Mouse (Mus musculus) forebrain, postnatal 0 days (tissue): ENCODE data around the gene Pex5. TPM values are rescaled to one million over a fixed set of nuclear protein-coding genes. Genes with fewer than 3 reads are reported as not detected.
A peak's percentile ranks its signal among the peaks of the same experiment; 100 is the strongest.

Experiments used
- ATAC-seq: fragments of 200-750 bp; cut with Nextera tagmentation; 2 replicates; pipeline ENCODE4 v1.8.0; 2017; ENCODE audit warnings: mild to moderate bottlenecking, moderate library complexity
- DNase-seq: peaks from one replicate; pipeline ENCODE4 v3.0.0-alpha.2; 2015
- H3K27ac ChIP-seq: fragments of 300-500 bp; sonication (generic); 2 replicates; pipeline ENCODE4 v1.5.1; 2014; ENCODE audit warnings: low read depth, mild to moderate bottlenecking, antibody characterized with exemption, low read length, moderate library complexity, mixed read lengths
- H3K27me3 ChIP-seq: fragments of 300-500 bp; sonication (generic); 2 replicates; pipeline ENCODE4 v1.6.1; 2014; ENCODE audit warnings: mild to moderate bottlenecking, low read length, mixed read lengths; ENCODE audit not compliant: insufficient read depth
- H3K36me3 ChIP-seq: fragments of 300-500 bp; sonication (generic); 2 replicates; pipeline ENCODE4 v1.6.1; 2014; ENCODE audit warnings: mild to moderate bottlenecking, moderate library complexity; ENCODE audit not compliant: insufficient read depth
- H3K4me1 ChIP-seq: fragments of 300-500 bp; sonication (generic); 2 replicates; pipeline ENCODE4 v1.6.1; 2014; ENCODE audit warnings: antibody characterized with exemption; ENCODE audit not compliant: insufficient read depth
- H3K4me2 ChIP-seq: fragments of 300-500 bp; sonication (generic); 2 replicates; pipeline ENCODE4 v1.6.1; 2014; ENCODE audit warnings: low read depth, mild to moderate bottlenecking, moderate library complexity
- H3K4me3 ChIP-seq: fragments of 300-500 bp; sonication (generic); 2 replicates; pipeline ENCODE4 v1.5.1; 2014; ENCODE audit warnings: low read depth, low read length, mixed read lengths
- H3K9ac ChIP-seq: fragments of 300-500 bp; sonication (generic); 2 replicates; pipeline ENCODE4 v1.6.1; 2014; ENCODE audit warnings: mild to moderate bottlenecking
- H3K9me3 ChIP-seq: fragments of 300-500 bp; sonication (generic); 2 replicates; pipeline ENCODE4 v1.6.1; 2016; ENCODE audit warnings: low read length
- CTCF ChIP-seq: sonication (generic); IDR thresholded peaks from 2 replicates; pipeline ENCODE4 v1.5.1; 2016; ENCODE audit warnings: antibody characterized with exemption, control low read depth, low read depth
- WGBS: fragments of 180-500 bp; shearing (Covaris S2); extraction: QIAGEN DNeasy Blood & Tissue Kit; methylation state at CpG from one replicate; pipeline ENCODE4 v1.1.7; 2014; 5-methylcytosine and 5-hydroxymethylcytosine counted together
- polyA plus RNA-seq: library from polyadenylated mRNA; unstranded; fragments of >200 nt; fragmentation: Nextera tagmentation; extraction: Ambion mirVana; gene quantifications from 2 replicates; pipeline ENCODE4 v1.2.1, GENCODE M21; 2015
- total RNA-seq: library from RNA; depleted of rRNA; stranded (reverse); fragments of >200 nt; gene quantifications from 2 replicates; pipeline ENCODE4 v1.2.3, GENCODE M21; 2014

Pex5 gene
- total and polyA plus RNA-seq, 2 experiments from 2014 or later, result 55.3 to 103 TPM

- 88% methylated on average over 2 of the region's 2 CpGs for WGBS
- H3K4me1 ChIP-seq, result no peaks in the 10 kb centered on the region
- H3K4me3 ChIP-seq, result no peak overlapping the region
- peaks cover 29% of the 10 kb centered on the region for H3K36me3 ChIP-seq
- DNase-seq (no peak), ATAC-seq (no peak)
- TF ChIP-seq CTCF, result no peak
- no peak overlapping the region for H3K4me2 ChIP-seq
- no peaks in the 10 kb centered on the region for H3K27me3 ChIP-seq
- H3K9me3 ChIP-seq, result no peaks in the 10 kb centered on the region
- H3K9ac ChIP-seq, result no peak overlapping the region
- no peak overlapping the region for H3K27ac ChIP-seq
These were observed 28.5 kb upstream of the Pex5 start for GRCm38 (mm10) chr6:124443338-124443737.

DNA sequence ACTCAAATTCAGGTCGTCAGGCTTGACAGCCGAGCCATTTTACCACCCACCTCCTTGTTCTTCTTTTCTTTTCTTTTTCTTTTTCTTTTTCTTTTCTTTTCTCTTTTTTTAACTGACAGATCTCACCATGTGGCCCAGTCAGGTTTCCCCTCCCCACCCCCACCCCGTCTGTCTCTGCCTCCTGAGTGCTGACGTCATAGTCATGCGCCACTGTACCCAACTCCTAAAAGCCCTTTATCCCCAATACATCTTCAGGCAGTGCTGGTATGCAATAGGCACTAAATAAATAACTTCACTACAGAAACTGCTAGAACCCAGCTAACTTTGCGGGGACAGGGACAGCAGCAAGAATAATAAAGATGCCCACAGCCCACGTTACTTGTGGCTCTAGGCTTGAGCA lies 21.4 kb upstream of the Pex5 start:
- Histone ChIP-seq H3K9me3 (no peaks in the 10 kb centered on the region), H3K9ac (no peak overlapping the region), H3K36me3 (peaks cover 64% of the 10 kb centered on the region), H3K4me1 (no peaks in the 10 kb centered on the region), H3K27me3 (no peaks in the 10 kb centered on the region), H3K4me3 (no peak overlapping the region), H3K4me2 (no peak overlapping the region), H3K27ac (no peak overlapping the region)
- no peak for TF ChIP-seq CTCF
- ATAC-seq (no peak), DNase-seq (no peak)
- WGBS, result 63% methylated on average over 7 of the region's 7 CpGs

DNA sequence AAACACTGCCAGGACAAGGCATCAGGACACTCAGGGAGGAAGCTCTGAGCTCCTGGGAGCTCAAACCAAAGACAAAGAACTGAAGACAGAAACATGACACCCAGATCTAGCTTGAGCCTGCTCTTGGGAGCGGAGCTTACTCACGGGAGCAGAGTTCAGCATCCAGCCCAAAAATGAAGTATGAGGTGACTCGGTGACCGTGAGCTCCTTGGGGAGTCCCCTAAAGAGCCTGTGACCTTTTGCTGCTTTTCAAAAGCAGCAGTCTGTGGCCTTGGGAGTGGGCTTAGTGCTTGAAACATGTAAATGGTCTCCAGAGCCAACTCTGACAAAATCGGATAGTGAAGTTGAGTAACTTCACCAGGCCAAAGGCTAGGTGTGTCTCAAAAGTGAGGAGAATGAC lies 20.3 kb upstream of the Pex5 start:
- no peak overlapping the region for H3K9ac ChIP-seq
- no peak overlapping the region for H3K27ac ChIP-seq
- no peak for TF ChIP-seq CTCF
- no peaks in the 10 kb centered on the region for H3K27me3 ChIP-seq
- 85% methylated on average over 5 of the region's 5 CpGs for WGBS
- ATAC-seq, result no peak
- no peak for DNase-seq
- H3K4me2 ChIP-seq, result no peak overlapping the region
- no peaks in the 10 kb centered on the region for H3K4me1 ChIP-seq
- H3K36me3 ChIP-seq, result peaks cover 64% of the 10 kb centered on the region
- H3K9me3 ChIP-seq, result no peaks in the 10 kb centered on the region
- no peak overlapping the region for H3K4me3 ChIP-seq

- 92% methylated on average over 8 of the region's 8 CpGs for WGBS
- no peak for ATAC-seq
- Histone ChIP-seq H3K4me2 (no peak overlapping the region), H3K27ac (no peak overlapping the region), H3K27me3 (no peaks in the 10 kb centered on the region), H3K4me1 (no peaks in the 10 kb centered on the region), H3K36me3 (peaks cover 64% of the 10 kb centered on the region), H3K9ac (no peak overlapping the region), H3K4me3 (no peak overlapping the region), H3K9me3 (no peaks in the 10 kb centered on the region)
- TF ChIP-seq CTCF, result no peak
- no peak for DNase-seq
These were observed 18.9 kb upstream of the Pex5 start for GRCm38 (mm10) chr6:124433688-124434324.

DNA sequence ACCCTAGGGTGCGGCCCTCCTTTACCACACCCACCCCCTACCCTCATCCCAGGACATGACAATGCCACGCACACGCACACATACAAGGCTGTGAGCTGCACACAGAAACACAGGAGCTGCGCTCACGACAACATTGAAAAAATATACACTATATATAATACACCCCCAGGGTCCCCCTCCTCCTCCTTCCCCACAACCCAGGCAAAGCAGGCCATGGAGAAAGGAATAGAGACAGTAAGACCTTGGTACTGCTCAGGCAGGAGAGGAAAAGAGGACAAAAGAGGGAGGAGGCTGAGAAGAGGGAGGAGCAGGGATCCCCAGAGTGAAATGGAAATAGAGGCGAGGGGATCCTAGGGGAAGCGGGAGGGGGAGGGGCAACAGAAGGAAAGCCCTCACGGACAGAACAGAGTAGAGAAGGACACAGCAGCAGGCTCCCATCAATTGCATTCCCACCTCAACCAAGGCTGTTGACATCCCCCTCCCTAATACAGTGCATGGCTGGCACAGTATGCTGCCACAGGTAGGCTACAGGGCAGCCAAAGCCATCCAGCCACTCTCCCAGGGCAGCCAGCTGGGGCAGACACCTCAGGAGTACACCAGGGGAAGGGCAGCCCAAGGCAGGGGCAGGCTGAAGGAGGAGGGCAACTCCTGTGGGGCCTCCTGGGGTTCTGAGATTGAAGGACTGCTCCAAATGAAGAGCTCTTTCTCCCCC lies 16.1 kb upstream of the Pex5 start:
- Histone ChIP-seq H3K36me3 (peaks cover 36% of the 10 kb centered on the region), H3K27ac (no peak overlapping the region), H3K4me1 (peaks cover 5% of the 10 kb centered on the region; the same call in 1 of the 2 replicates), H3K27me3 (no peaks in the 10 kb centered on the region), H3K4me2 (no peak overlapping the region), H3K9me3 (no peaks in the 10 kb centered on the region), H3K9ac (no peak overlapping the region), H3K4me3 (no peak overlapping the region)
- 48% methylated on average over 8 of the region's 8 CpGs for WGBS
- ATAC-seq, result no peak
- TF ChIP-seq CTCF, result no peak
- no peak for DNase-seq

DNA sequence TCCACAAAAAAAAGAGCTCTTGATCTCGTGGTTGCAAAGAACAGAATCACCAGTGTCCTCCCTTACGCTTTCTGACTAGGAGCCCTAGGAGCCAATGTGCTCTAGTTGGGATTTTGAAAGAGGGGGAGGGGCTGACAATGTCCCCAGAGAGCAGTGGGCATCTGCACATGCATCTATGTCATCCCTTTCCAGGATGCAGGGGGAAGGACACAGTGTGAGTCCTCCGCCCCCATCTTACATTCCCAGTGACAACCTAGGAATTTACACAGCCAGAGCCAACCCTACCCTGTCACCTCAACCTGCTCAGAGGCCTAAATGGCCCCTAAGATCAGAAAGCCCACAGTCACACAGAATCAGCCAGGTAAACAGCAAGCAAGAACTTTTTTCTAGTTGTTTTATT lies 15.5 kb upstream of the Pex5 start:
- no peak overlapping the region for H3K27ac ChIP-seq
- H3K9ac ChIP-seq, result no peak overlapping the region
- 73% methylated on average over 3 of the region's 3 CpGs for WGBS
- DNase-seq (no peak), ATAC-seq (no peak)
- H3K9me3 ChIP-seq, result no peaks in the 10 kb centered on the region
- peaks cover 5% of the 10 kb centered on the region; the same call in 1 of the 2 replicates for H3K4me1 ChIP-seq
- no peak overlapping the region for H3K4me2 ChIP-seq
- no peak for TF ChIP-seq CTCF
- H3K27me3 ChIP-seq, result no peaks in the 10 kb centered on the region
- peaks cover 31% of the 10 kb centered on the region for H3K36me3 ChIP-seq
- H3K4me3 ChIP-seq, result no peak overlapping the region

DNA sequence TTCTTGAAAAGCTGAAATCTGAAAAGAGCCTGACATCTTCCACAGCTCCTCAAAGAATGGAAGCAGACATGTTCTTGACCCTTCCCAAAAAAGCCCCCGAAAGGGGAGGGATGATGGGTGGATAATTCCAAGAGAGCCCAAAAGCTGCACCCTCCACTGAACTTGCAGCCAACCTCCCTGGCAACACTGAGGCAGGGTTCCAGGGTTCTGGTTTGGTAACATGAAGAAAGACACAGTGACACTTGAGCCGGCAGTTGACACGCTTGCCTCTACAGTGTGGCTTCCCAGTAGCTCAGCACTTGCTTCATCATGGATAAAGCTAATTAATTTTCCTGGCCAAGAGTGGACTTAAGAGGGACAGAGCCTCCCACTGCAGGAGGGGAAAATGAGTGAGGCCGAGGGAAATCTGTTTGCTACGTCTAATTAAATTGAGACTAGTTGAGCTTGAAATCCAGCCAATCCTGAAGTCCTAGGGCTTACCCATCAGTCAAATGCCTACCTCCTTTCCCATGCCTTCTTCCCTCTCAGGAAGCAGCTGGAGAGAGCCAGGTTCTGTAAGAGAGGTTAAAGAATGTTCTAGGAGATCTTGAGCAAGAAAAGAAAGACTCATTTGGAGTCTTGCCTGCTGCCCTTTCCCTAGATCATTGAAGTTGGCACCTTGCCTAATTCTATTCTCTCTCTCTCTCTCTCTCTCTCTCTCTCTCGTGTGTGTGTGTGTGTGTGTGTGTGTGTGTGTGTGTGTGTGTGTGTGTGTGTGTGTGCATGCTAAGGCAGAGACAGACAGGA lies 13.1 kb upstream of the Pex5 start:
- 28% methylated on average over 6 of the region's 6 CpGs for WGBS
- no peaks in the 10 kb centered on the region for H3K9me3 ChIP-seq
- peaks cover 17% of the 10 kb centered on the region for H3K36me3 ChIP-seq
- H3K4me2 ChIP-seq, result no peak overlapping the region
- H3K27me3 ChIP-seq, result no peaks in the 10 kb centered on the region
- H3K4me1 ChIP-seq, result peaks cover 5% of the 10 kb centered on the region; the same call in 1 of the 2 replicates
- H3K4me3 ChIP-seq, result no peak overlapping the region
- peak overlapping the region; percentile 29 for H3K27ac ChIP-seq
- no peak for TF ChIP-seq CTCF
- H3K9ac ChIP-seq, result no peak overlapping the region
- peak; percentile 19 for DNase-seq
- no peak for ATAC-seq
